ENCODE assay signal across 8 mouse cellular contexts in genomic region chr12:110992128-110992553, GRCm38 (mm10). TPM values are rescaled to one million over a fixed set of nuclear protein-coding genes. Genes with fewer than 3 reads are reported as not detected.
DNase-seq lines count a peak whose midpoint lies in the region; ATAC-seq and TF ChIP-seq lines count a peak whose summit lies in the region.

No protein-coding gene starts in this region.

- peak; percentile 85 for TF ChIP-seq CTCF in cerebellum, adult 2 months (IDR thresholded peaks at IDR 0.05; ENCODE audit: borderline replicate concordance, insufficient read depth, low read depth, low read length)
- TF ChIP-seq CTCF in forebrain, postnatal 0 days (IDR thresholded peaks at IDR 0.05; ENCODE audit: low read depth): peak; percentile 94
- TF ChIP-seq CTCF in lung, embryonic 14.5 days (IDR thresholded peaks at IDR 0.05; ENCODE audit: low read depth): peak; percentile 98

- peak; percentile 90 for ATAC-seq in forebrain, postnatal 0 days
- peak; percentile 91 for ATAC-seq in lung, embryonic 14.5 days (ENCODE audit: insufficient read depth)
- ATAC-seq in neutrophil, adult 5-6 weeks (ENCODE audit: extremely low read depth, insufficient number of reproducible peaks, low FRiP score, poor library complexity, severe bottlenecking): peak; percentile 76

- H3K4me2 ChIP-seq in forebrain, postnatal 0 days (ENCODE audit: low read depth): peak overlapping the region; percentile 54
- H3K4me2 ChIP-seq in lung, embryonic 14.5 days: peak overlapping the region; percentile 58

- peak overlapping the region; percentile 42 for H3K9ac ChIP-seq in forebrain, postnatal 0 days
- peak overlapping the region; percentile 63 for H3K9ac ChIP-seq in lung, embryonic 14.5 days

- H3K4me3 ChIP-seq in cerebellum, adult 2 months (replicated peaks; ENCODE audit: insufficient read depth, low read depth, low read length): peak overlapping the region; percentile 75
- H3K4me3 ChIP-seq in forebrain, postnatal 0 days (ENCODE audit: low read depth, low read length): peak overlapping the region; percentile 37
- H3K4me3 ChIP-seq in lung, embryonic 14.5 days (ENCODE audit: low read depth, low read length): peak overlapping the region; percentile 48

- H3K27me3 ChIP-seq in cerebellum, adult 2 months (ENCODE audit: control insufficient read depth, insufficient read depth, low read length): no peaks in the 10 kb centered on the region
- no peaks in the 10 kb centered on the region for H3K27me3 ChIP-seq in forebrain, postnatal 0 days (ENCODE audit: insufficient read depth, low read length)
- no peaks in the 10 kb centered on the region for H3K27me3 ChIP-seq in lung, embryonic 14.5 days (ENCODE audit: insufficient read depth, low read length)

- WGBS in cerebellum, adult 2 months: under 1% methylated on average over 24 of the region's 24 CpGs
- WGBS in forebrain, postnatal 0 days: 1% methylated on average over 24 of the region's 24 CpGs
- WGBS in lung, embryonic 14.5 days: under 1% methylated on average over 24 of the region's 24 CpGs

- no peaks in the 10 kb centered on the region for H3K36me3 ChIP-seq in forebrain, postnatal 0 days (ENCODE audit: insufficient read depth)
- H3K36me3 ChIP-seq in lung, embryonic 14.5 days (ENCODE audit: insufficient read depth): no peaks in the 10 kb centered on the region

- TF ChIP-seq POLR2A in cerebellum, adult 2 months (IDR thresholded peaks at IDR 0.05; ENCODE audit: borderline replicate concordance, insufficient read depth, low read length): peak; percentile 20; the same call in 1 of the 2 replicates

- H3K9me3 ChIP-seq in forebrain, postnatal 0 days (ENCODE audit: low read length): no peaks in the 10 kb centered on the region
- H3K9me3 ChIP-seq in lung, embryonic 14.5 days (ENCODE audit: low read depth, low read length): no peaks in the 10 kb centered on the region

- peak; percentile 87 for DNase-seq in MEL-GATA-1-ER (ENCODE audit: extremely low read depth, low read depth)
- peak; percentile 88 to 98 for DNase-seq in cerebellum, adult 2 months
- DNase-seq in forebrain, postnatal 0 days: peak; percentile 91
- DNase-seq in heart, postnatal 4 days: peak; percentile 96
- DNase-seq in layer of hippocampus, adult 8-10 months (ENCODE audit: low spot score in 2 of 2): peak; percentile 74 to 91
- DNase-seq in lung, embryonic 14.5 days: peak; percentile 97
- peak; percentile 90 for DNase-seq in testis, postnatal 14 days (ENCODE audit: low spot score)

- H3K4me1 ChIP-seq in cerebellum, adult 2 months (ENCODE audit: control insufficient read depth, insufficient read depth, low read length): peaks cover 4% of the 10 kb centered on the region; the same call in 1 of the 2 replicates
- no peaks in the 10 kb centered on the region for H3K4me1 ChIP-seq in forebrain, postnatal 0 days (ENCODE audit: insufficient read depth)
- no peaks in the 10 kb centered on the region for H3K4me1 ChIP-seq in lung, embryonic 14.5 days (ENCODE audit: insufficient read depth)

- H3K27ac ChIP-seq in cerebellum, adult 2 months (ENCODE audit: insufficient read depth, low read length): peak overlapping the region; percentile 56
- H3K27ac ChIP-seq in forebrain, postnatal 0 days (ENCODE audit: low read depth, low read length): peak overlapping the region; percentile 42; the same call in 1 of the 2 replicates
- peak overlapping the region; percentile 79 for H3K27ac ChIP-seq in lung, embryonic 14.5 days (ENCODE audit: low read depth)

RNA-seq across cellular contexts. Expression of gene Ankrd9, which starts 13.3 kb away (rescaled TPM):
- 53.3 and 54.8 TPM in 2 replicates for polyA plus RNA-seq in cerebellum, adult 2 months (2012; rRNA removed)
- 7.6 and 8.7 TPM in 2 replicates for total RNA-seq in forebrain, postnatal 0 days (2014; rRNA removed)
- polyA plus RNA-seq in forebrain, postnatal 0 days (2015; fragmentation: Nextera tagmentation; extraction: Ambion mirVana): 7.8 and 10.2 TPM in 2 replicates
- total RNA-seq in heart, postnatal 4 days (2021): 10 to 100 TPM; 22.4 to 28.0 TPM
- 10 to 100 TPM; 12.5 to 14.0 (median 12.8) TPM for total RNA-seq in layer of hippocampus, adult 8-10 months (2022)
- 11.2 and 14.2 TPM in 2 replicates for polyA plus RNA-seq in lung, embryonic 14.5 days (2014; fragmentation: Nextera tagmentation; extraction: Ambion mirVana)
- 2.1 and 3.0 TPM in 2 replicates for total RNA-seq in neutrophil, adult 5-6 weeks (2017)

RNA-seq across cellular contexts. Expression of gene Rcor1, which starts 47.0 kb away (rescaled TPM):
- 15.8 and 16.7 TPM in 2 replicates for polyA plus RNA-seq in cerebellum, adult 2 months (2012; rRNA removed)
- total RNA-seq in forebrain, postnatal 0 days (2014; rRNA removed): 14.0 and 16.2 TPM in 2 replicates
- polyA plus RNA-seq in forebrain, postnatal 0 days (2015; fragmentation: Nextera tagmentation; extraction: Ambion mirVana): 3.2 and 4.3 TPM in 2 replicates
- 10 to 100 TPM; 26.0 to 26.8 TPM for total RNA-seq in heart, postnatal 4 days (2021)
- total RNA-seq in layer of hippocampus, adult 8-10 months (2022): 10 to 100 TPM; 14.9 to 19.8 (median 17.1) TPM
- polyA plus RNA-seq in lung, embryonic 14.5 days (2014; fragmentation: Nextera tagmentation; extraction: Ambion mirVana): 14.4 and 17.0 TPM in 2 replicates
- total RNA-seq in neutrophil, adult 5-6 weeks (2017): 25.9 and 29.7 TPM in 2 replicates

Comparison
In these comparisons a context has a peak if more than half of its experiments do, and no peak if none do; other contexts are left out.
1. Peak in every context shown above with its lines: DNase-seq, ATAC-seq, H3K4me3 ChIP-seq and H3K27ac ChIP-seq.